Mouse (Mus musculus) activated CD4-positive, CD25-positive, alpha-beta regulatory T cell, adult 9 weeks (primary cell): ENCODE results near the gene Diablo. TPM values are rescaled to one million over a fixed set of nuclear protein-coding genes. Genes with fewer than 3 reads are reported as not detected.

Experiments
- polyA plus RNA-seq: library from polyadenylated mRNA; unstranded; fragments of 100-300 nt; shearing (Covaris generic); gene quantifications from one replicate; pipeline ENCODE4 v1.2.1, GENCODE M21; 2017

Gene Diablo
- 113 TPM for polyA plus RNA-seq

DNA sequence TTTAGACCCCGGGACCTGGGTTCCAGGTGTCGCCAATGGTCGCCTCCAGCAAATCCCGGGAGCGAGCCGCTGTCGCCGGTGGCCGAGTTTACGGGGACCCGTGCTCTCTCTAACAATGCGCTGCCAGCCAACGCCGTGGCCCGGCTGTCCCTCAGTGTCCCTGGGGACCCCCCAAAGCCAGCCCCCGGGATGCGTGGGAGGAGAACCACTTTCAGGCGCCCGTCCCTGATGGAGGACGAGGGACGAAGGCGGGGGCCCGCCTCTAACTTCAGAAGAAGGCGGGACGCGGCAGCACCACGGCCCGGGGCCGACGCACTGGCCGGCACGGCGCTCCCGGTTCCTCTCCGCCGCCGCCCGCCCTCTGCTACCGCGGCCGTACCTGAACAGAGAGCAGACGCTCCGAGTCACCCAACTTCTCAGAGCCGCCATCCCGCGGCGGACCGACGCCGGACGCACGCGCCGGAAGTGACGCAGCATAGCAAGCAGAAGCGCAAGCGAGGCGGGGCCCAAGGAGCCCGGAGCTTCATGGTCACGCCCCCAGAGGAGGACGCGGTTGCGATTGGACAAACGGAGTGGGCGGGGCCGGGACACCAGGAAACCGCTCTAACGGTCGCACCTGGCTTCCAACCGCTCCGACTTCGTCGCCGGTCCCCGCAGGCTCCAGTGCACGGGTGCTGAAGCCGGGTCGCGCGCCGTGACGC lies at the start of gene Diablo:
TSS of gene Diablo (minus strand) at position 485 of the 701 bp plus-strand sequence.

DNA sequence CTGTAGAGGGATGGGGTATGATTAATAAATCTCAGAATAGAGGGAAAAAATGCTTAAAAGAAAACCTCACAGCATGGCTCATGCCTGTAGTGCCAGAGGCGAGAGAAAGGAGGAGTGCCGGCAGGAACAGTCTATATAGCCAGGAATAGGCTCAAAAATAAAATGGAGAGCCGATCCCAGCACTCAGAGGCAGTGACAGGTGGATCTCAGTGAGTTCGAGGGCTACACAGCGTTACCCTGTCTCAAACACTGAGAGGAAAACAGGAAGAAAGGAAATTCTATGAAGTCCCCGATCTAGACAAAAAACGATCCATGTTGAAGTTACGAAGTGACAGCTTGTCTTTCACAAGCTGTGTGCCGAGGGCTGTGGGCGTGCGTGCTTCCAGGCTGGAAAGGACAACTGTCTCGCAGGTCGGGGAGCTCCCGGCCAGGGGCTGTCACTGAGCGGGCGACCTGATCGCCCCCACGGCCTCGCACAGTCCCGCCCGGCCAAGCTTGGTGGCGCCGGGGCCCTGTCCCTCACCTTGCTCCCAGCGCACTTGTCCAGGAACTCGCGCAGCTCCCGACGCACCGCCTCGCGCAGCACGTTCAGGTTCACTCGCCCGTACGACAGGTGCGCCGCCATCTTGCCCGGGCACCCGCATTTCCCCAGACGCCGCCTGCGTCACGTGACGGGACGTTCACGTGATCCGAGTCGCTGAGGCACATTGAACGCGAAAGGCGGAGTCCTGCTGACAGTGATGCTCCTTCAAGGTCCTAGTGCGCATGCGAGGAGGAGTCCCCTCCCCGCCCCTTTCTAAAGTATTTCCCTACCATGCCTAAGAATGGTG lies 48.6 kb upstream of the Diablo start, which contains the start of gene Vps33a:
TSS of gene Vps33a (minus strand) at position 682 of the 830 bp plus-strand sequence.

GRCm38 (mm10) chr5:123525281-123525680 lies 1.3 kb upstream of the Diablo start, which contains the start of gene Gm49027:
TSS of gene Gm49027 (minus strand) at chr5:123525488.

GRCm38 (mm10) chr5:123510160-123510559 lies 13.8 kb downstream of the Diablo start, which contains the start of gene B3gnt4:
TSS of gene B3gnt4 (plus strand) at chr5:123510460.

GRCm38 (mm10) chr5:123489112-123489785 lies 34.7 kb downstream of the Diablo start, which contains the start of the genes Lrrc43 and Il31:
TSS of gene Lrrc43 (plus strand) at chr5:123489305.
TSS of gene Il31 (minus strand) at chr5:123489489.

Other genes with a start within 250 kb of the Diablo start
- gene Bcl7a, start 180.3 kb downstream of the Diablo start, polyA plus RNA-seq = 8.6 TPM
- 20.0 TPM for gene Mlxip, start 129.4 kb downstream of the Diablo start, polyA plus RNA-seq
- gene Lrrc43, start 34.9 kb downstream of the Diablo start, polyA plus RNA-seq = not detected
- gene Il31, start 34.7 kb downstream of the Diablo start, polyA plus RNA-seq = not detected
- 0.44 TPM for gene B3gnt4, start 13.7 kb downstream of the Diablo start, polyA plus RNA-seq
- gene Gm49027, start 1.3 kb upstream of the Diablo start, polyA plus RNA-seq = not detected
- 53.5 TPM for gene Vps33a, start 48.9 kb upstream of the Diablo start, polyA plus RNA-seq
- gene Clip1, start 160.4 kb upstream of the Diablo start, polyA plus RNA-seq = 88.3 TPM
- gene Zcchc8, start 196.9 kb upstream of the Diablo start, polyA plus RNA-seq = 107 TPM
- 185 TPM for gene Rsrc2, start 225.2 kb upstream of the Diablo start, polyA plus RNA-seq
- gene Kntc1, start 225.5 kb upstream of the Diablo start, polyA plus RNA-seq = 5.2 TPM